Mouse (Mus musculus): ENCODE measurements around the gene Tnfrsf14. TPM values are rescaled to one million over a fixed set of nuclear protein-coding genes. Genes with fewer than 3 reads are reported as not detected.

The Tnfrsf14 gene
- total and polyA plus RNA-seq, 3 experiments = 8.2 to 13.4 TPM; not detected in 1

DNA sequence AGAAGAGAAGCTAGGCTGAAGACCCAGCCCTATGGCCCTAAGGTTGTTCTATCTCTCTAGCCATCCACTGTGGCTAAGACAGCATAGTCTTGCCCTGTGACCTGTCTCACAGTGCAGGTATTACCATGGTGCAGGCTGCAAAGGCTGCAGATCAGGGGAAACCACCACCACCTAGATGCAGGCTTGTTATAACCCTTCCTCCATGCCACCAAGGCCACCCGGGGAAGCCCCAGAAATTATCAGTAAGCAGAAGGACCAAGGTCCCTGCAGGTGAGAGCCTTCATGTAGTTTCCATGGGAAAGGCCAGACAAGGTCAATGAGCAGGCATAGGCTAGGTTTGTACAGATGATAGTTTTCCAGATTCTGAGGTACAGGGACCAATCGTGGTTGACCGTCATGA, 14.5 kb downstream of the Tnfrsf14 start:
- Histone ChIP-seq H3K36me3 (ENCODE audit: control insufficient read depth in 1 of 2, insufficient read depth in 2 of 2, low read length in 2 of 2) (peaks cover 0 to 13% of the 10 kb centered on the region in 2 experiments; a peak in 2 of 4 replicates), H3K9ac (ENCODE audit: control insufficient read depth, low read depth, low read length, poor library complexity, severe bottlenecking) (no peak overlapping the region), H3K9me3 (replicated peaks; ENCODE audit: insufficient read depth, low read length) (no peaks in the 10 kb centered on the region), H3K27me3 (ENCODE audit: control insufficient read depth in 1 of 2, insufficient read depth in 2 of 2, low read length in 2 of 2) (no peaks in the 10 kb centered on the region), H3K27ac (ENCODE audit: control insufficient read depth, low read depth, low read length) (no peak overlapping the region), H3K4me3 (ENCODE audit: control insufficient read depth in 1 of 2, insufficient read depth in 1 of 2, low read depth in 2 of 2, low read length in 2 of 2) (no peak overlapping the region), H3K4me1 (ENCODE audit: control insufficient read depth in 1 of 2, insufficient read depth in 2 of 2, low read length in 2 of 2) (peaks cover 11 to 18% of the 10 kb centered on the region in 2 experiments), H3K79me2 (ENCODE audit: control insufficient read depth, insufficient read depth, low read length, poor library complexity) (no peaks in the 10 kb centered on the region)
- no peak for DNase-seq (ENCODE audit: low read depth, low spot score)
- TF ChIP-seq MXI1 (IDR thresholded peaks at IDR 0.05; ENCODE audit: low read depth, low read length) (no peak), E2F4 (IDR thresholded peaks at IDR 0.05; ENCODE audit: borderline replicate concordance, low read depth, low read length) (no peak), ETS1 (IDR thresholded peaks at IDR 0.05; ENCODE audit: low read depth, low read length) (no peak), MYC (IDR thresholded peaks at IDR 0.05; ENCODE audit: low read depth, low read length) (no peak), GATA1 (IDR thresholded peaks at IDR 0.05; ENCODE audit: low read depth, low read length) (no peak), MAFK (IDR thresholded peaks at IDR 0.05; ENCODE audit: borderline replicate concordance, low read depth, low read length) (no peak), ZC3H11A (IDR thresholded peaks at IDR 0.05; ENCODE audit: low read depth, low read length) (no peak), CHD2 (IDR thresholded peaks at IDR 0.05; ENCODE audit: low read length) (no peak), RCOR1 (IDR thresholded peaks at IDR 0.05; ENCODE audit: low read depth, low read length) (no peak), MYB (IDR thresholded peaks at IDR 0.05; ENCODE audit: low read depth, low read length) (no peak), SMC3 (IDR thresholded peaks at IDR 0.05; ENCODE audit: low read depth, low read length) (no peak), CHD1 (IDR thresholded peaks at IDR 0.05; ENCODE audit: low read depth, low read length) (no peak), MEF2A (IDR thresholded peaks at IDR 0.05; ENCODE audit: extremely low read depth, insufficient replicate concordance, low read depth, low read length, poor library complexity, severe bottlenecking) (no peak), ZKSCAN1 (IDR thresholded peaks at IDR 0.05; ENCODE audit: low read depth, low read length) (no peak), USF2 (IDR thresholded peaks at IDR 0.05; ENCODE audit: borderline replicate concordance in 1 of 2, insufficient read depth in 1 of 2, low read depth in 1 of 2, low read length in 2 of 2) (no peak), CTCF (IDR thresholded peaks at IDR 0.05 in 2 of 3, conservative IDR thresholded peaks at IDR 0.05 in 1 of 3; ENCODE audit: control insufficient read depth in 1 of 3, insufficient read depth in 1 of 3, low read depth in 2 of 3, low read length in 3 of 3, poor library complexity in 1 of 3, severe bottlenecking in 1 of 3) (no peak), TCF12 (IDR thresholded peaks at IDR 0.05; ENCODE audit: low read depth, low read length) (no peak)

DNA sequence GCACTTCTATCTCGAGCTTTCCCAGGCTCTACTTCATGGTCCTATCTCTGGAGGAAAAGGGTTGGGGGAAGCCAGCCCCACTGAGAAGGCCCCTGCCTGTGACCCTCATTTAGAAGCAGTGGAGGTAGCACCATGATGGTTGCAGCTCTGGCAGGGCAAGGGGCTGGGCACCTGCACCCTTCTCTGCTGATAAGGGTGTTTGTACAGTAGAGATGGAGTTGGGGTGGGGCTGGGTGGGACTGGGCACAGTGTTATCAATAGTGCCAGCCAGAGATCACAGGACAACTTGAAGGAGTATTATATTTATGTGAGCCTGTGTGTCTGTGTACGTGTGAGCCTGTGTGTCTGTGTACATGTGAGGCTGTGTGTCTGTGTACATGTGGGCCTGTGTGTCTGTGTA, 16.7 kb downstream of the Tnfrsf14 start:
- Histone ChIP-seq H3K4me1 (ENCODE audit: control insufficient read depth in 1 of 2, insufficient read depth in 2 of 2, low read length in 2 of 2) (peaks cover 11 to 26% of the 10 kb centered on the region in 2 experiments), H3K9ac (ENCODE audit: control insufficient read depth, low read depth, low read length, poor library complexity, severe bottlenecking) (peak overlapping the region; percentile 53), H3K27ac (ENCODE audit: control insufficient read depth, low read depth, low read length) (peak overlapping the region; percentile 75), H3K27me3 (ENCODE audit: control insufficient read depth in 1 of 2, insufficient read depth in 2 of 2, low read length in 2 of 2) (no peaks in the 10 kb centered on the region), H3K4me3 (ENCODE audit: control insufficient read depth in 1 of 2, insufficient read depth in 1 of 2, low read depth in 2 of 2, low read length in 2 of 2) (peak overlapping the region in 1 of 2 experiments; percentile 15; a peak in 1 of 4 replicates), H3K36me3 (ENCODE audit: control insufficient read depth in 1 of 2, insufficient read depth in 2 of 2, low read length in 2 of 2) (peaks cover 0 to 13% of the 10 kb centered on the region in 2 experiments; a peak in 2 of 4 replicates), H3K79me2 (ENCODE audit: control insufficient read depth, insufficient read depth, low read length, poor library complexity) (no peaks in the 10 kb centered on the region), H3K9me3 (replicated peaks; ENCODE audit: insufficient read depth, low read length) (no peaks in the 10 kb centered on the region)
- TF ChIP-seq TCF12 (IDR thresholded peaks at IDR 0.05; ENCODE audit: low read depth, low read length) = peak; percentile 53; the same call in 1 of the 2 replicates
- TF ChIP-seq TAL1 (IDR thresholded peaks at IDR 0.05; ENCODE audit: low read length) = peak; percentile 25; the same call in 1 of the 2 replicates
- TF ChIP-seq JUND (IDR thresholded peaks at IDR 0.05; ENCODE audit: low read depth, low read length) = no peak
- TF ChIP-seq EP300 (IDR thresholded peaks at IDR 0.05; ENCODE audit: low read depth in 1 of 2, low read length in 2 of 2) = peak in 1 of 2 experiments; percentile 51; a peak in 2 of 4 replicates
- no peak for TF ChIP-seq RCOR1 (IDR thresholded peaks at IDR 0.05; ENCODE audit: low read depth, low read length)
- TF ChIP-seq GATA1 (IDR thresholded peaks at IDR 0.05; ENCODE audit: low read depth, low read length) = 0 out of 2 replicates have a peak, but pooled peaks have one; percentile 34
- peak; percentile 55 for DNase-seq (ENCODE audit: low read depth, low spot score)

Measured in MEL (cell line).